Mouse (Mus musculus) midbrain, embryonic 14.5 days (tissue): Measurements from ENCODE around the gene Fam53a. TPM values are rescaled to one million over a fixed set of nuclear protein-coding genes. Genes with fewer than 3 reads are reported as not detected.

Experiments used
- polyA plus RNA-seq: library from polyadenylated mRNA; unstranded; fragments of >200 nt; fragmentation: Nextera tagmentation; extraction: Ambion mirVana; gene quantifications from 2 replicates; pipeline ENCODE4 v1.2.1, GENCODE M21; 2014

Fam53a gene
- polyA plus RNA-seq, 1 experiment from 2014 or later, result 35.4 TPM

Other genes starting within 250 kb of the Fam53a start
- 0.49 and 0.70 TPM in 2 replicates for gene Nkx1-1, start 195.7 kb downstream of the Fam53a start, polyA plus RNA-seq
- 0.65 and 0.83 TPM in 2 replicates for gene Gm9903, start 290 bp upstream of the Fam53a start, polyA plus RNA-seq
- gene Slbp, start 22.9 kb upstream of the Fam53a start, polyA plus RNA-seq, result 112 and 134 TPM in 2 replicates
- 25.5 and 45.9 TPM in 2 replicates for gene Tacc3, start 28.5 kb upstream of the Fam53a start, polyA plus RNA-seq
- 29.4 and 31.1 TPM in 2 replicates for gene Tmem129, start 28.8 kb upstream of the Fam53a start, polyA plus RNA-seq
- gene Fgfr3, start 92.0 kb upstream of the Fam53a start, polyA plus RNA-seq, result 20.9 and 21.3 TPM in 2 replicates
- 64.4 and 70.3 TPM in 2 replicates for gene Letm1, start 153.2 kb upstream of the Fam53a start, polyA plus RNA-seq
- 91.3 and 119 TPM in 2 replicates for gene Nsd2, start 191.1 kb upstream of the Fam53a start, polyA plus RNA-seq